Mouse (Mus musculus) heart, postnatal 0 days (tissue): ENCODE measurements around the gene Lin7b. TPM values are rescaled to one million over a fixed set of nuclear protein-coding genes. Genes with fewer than 3 reads are reported as not detected.
A peak's percentile ranks its signal among the peaks of the same experiment; 100 is the strongest.
"Not testable (repeated sequence)": the region's sequence is repeated elsewhere in the genome, so short reads cannot be mapped to it uniquely, and the experiment has no call there.

ENCODE experiments used
- ATAC-seq: fragments of 200-750 bp; cut with Nextera tagmentation; 2 replicates; pipeline ENCODE4 v1.8.0; 2017; ENCODE audit warnings: low read depth, moderate number of reproducible peaks, moderate library complexity; ENCODE audit not compliant: insufficient read depth
- DNase-seq: peaks from one replicate; pipeline ENCODE4 v3.0.0-alpha.2; 2016; ENCODE audit warnings: low spot score
- H3K27ac ChIP-seq: fragments of 300-500 bp; sonication (generic); 2 replicates; pipeline ENCODE4 v1.5.1; 2014; ENCODE audit warnings: low read depth, mild to moderate bottlenecking
- H3K27me3 ChIP-seq: fragments of 300-500 bp; sonication (generic); 2 replicates; pipeline ENCODE4 v1.6.1; 2014; ENCODE audit warnings: low read length, mixed read lengths; ENCODE audit not compliant: control insufficient read depth, insufficient read depth
- H3K36me3 ChIP-seq: fragments of 300-500 bp; sonication (generic); replicated peaks from 2 replicates; pipeline ENCODE4 v1.6.1; 2014; ENCODE audit warnings: low read length, mixed read lengths; ENCODE audit not compliant: control insufficient read depth, insufficient read depth
- H3K4me1 ChIP-seq: fragments of 300-500 bp; sonication (generic); 2 replicates; pipeline ENCODE4 v1.6.1; 2014; ENCODE audit warnings: antibody characterized with exemption; ENCODE audit not compliant: control insufficient read depth, insufficient read depth
- H3K4me2 ChIP-seq: fragments of 300-500 bp; sonication (generic); 2 replicates; pipeline ENCODE4 v1.6.1; 2014; ENCODE audit warnings: low read depth, mild to moderate bottlenecking, low read length, moderate library complexity
- H3K4me3 ChIP-seq: fragments of 300-500 bp; sonication (generic); 2 replicates; pipeline ENCODE4 v1.5.1; 2014; ENCODE audit warnings: low read depth, low read length
- H3K9ac ChIP-seq: fragments of 300-500 bp; sonication (generic); replicated peaks from 2 replicates; pipeline ENCODE4 v1.6.1; 2014; ENCODE audit warnings: low read depth, low read length, mixed read lengths
- H3K9me3 ChIP-seq: fragments of 300-500 bp; sonication (generic); replicated peaks from 2 replicates; pipeline ENCODE4 v1.6.1; 2016; ENCODE audit warnings: low read length; ENCODE audit not compliant: control insufficient read depth
- CTCF ChIP-seq: IDR thresholded peaks from 2 replicates; pipeline ENCODE4 v1.5.1; 2016; ENCODE audit warnings: antibody characterized with exemption, control low read depth, low read depth
- EP300 ChIP-seq: IDR thresholded peaks from 2 replicates; pipeline ENCODE4 v1.6.1; 2016; ENCODE audit warnings: antibody characterized with exemption, low read depth
- WGBS: fragments of 180-500 bp; shearing (Covaris S2); extraction: QIAGEN DNeasy Blood & Tissue Kit; methylation state at CpG from one replicate; pipeline ENCODE4 v1.1.7; 2014; 5-methylcytosine and 5-hydroxymethylcytosine counted together
- polyA plus RNA-seq: library from polyadenylated mRNA; unstranded; fragments of >200 nt; fragmentation: Nextera tagmentation; extraction: Ambion mirVana; gene quantifications from 2 replicates; pipeline ENCODE4 v1.2.1, GENCODE M21; 2015
- total RNA-seq: library from RNA; depleted of rRNA; stranded (reverse); fragments of >200 nt; gene quantifications from 2 replicates; pipeline ENCODE4 v1.2.3, GENCODE M21; 2014; ENCODE audit warnings: low replicate concordance

Gene Lin7b
- total and polyA plus RNA-seq, 2 experiments from 2014 or later, result 0.46 to 2.3 TPM

DNA sequence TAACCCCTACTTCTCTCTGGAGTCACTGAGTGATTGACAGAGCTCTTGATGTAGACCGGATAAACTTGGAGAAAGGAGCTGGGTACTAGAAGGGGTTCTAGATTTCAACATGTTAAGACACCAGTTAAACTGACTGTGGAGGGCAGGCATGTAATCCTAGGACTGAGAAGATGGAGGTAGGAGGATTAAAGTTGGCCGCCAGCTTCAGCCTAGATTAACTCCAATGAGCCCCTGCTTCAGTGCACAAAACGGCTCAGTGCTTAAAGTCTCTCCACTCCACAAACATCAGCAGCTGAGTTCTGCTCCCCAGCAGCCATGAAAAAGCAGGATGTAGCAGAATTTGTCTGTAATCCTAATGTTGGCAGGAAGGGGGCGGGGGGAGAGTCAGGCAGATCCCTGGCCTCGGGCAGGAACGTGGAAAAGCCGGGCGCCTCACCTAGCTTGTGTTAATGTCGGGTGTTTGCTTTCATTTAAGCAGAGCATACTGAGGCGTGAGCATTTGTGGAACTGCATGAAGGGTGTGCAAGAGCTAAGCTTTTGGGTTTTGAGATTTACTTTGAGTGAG lies 31.2 kb upstream of the Lin7b start:
- 70% methylated on average over 10 of the region's 10 CpGs for WGBS
- Histone ChIP-seq H3K4me3 (no peak overlapping the region), H3K27me3 (peaks cover 14% of the 10 kb centered on the region), H3K9me3 (no peaks in the 10 kb centered on the region), H3K27ac (no peak overlapping the region), H3K9ac (no peak overlapping the region), H3K4me2 (no peak overlapping the region), H3K4me1 (0 out of 2 replicates have a peak, but pooled peaks cover 7% of the 10 kb centered on the region), H3K36me3 (no peaks in the 10 kb centered on the region)
- ATAC-seq, result no peak
- TF ChIP-seq EP300 (no peak), CTCF (no peak)
- DNase-seq, result no peak

DNA sequence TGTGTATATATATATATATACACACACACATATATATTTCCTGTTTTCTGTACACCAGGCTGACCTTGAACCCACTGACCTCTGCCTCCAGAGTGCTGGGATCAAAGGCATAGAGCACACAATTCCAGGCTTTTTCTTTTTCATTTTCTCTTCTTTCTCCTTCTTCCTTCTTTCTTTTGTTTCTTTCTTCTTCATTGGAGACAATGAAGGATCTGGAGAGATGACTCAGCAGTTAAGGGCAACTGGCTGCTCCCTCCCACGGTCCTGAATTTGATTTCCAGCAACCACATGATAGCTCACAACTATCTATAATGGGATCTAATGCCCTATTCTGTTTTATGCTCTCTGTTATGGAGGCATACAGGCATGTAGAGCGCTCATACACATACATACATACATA lies 26.4 kb upstream of the Lin7b start:
- H3K4me2 ChIP-seq, result no peak overlapping the region
- WGBS, result 70% methylated on average over 2 of the region's 2 CpGs
- no peak overlapping the region for H3K9ac ChIP-seq
- H3K4me3 ChIP-seq, result no peak overlapping the region
- TF ChIP-seq EP300, result no peak
- TF ChIP-seq CTCF, result no peak
- DNase-seq (no peak), ATAC-seq (no peak)
- peaks cover 5% of the 10 kb centered on the region for H3K36me3 ChIP-seq
- H3K9me3 ChIP-seq, result no peaks in the 10 kb centered on the region
- H3K27ac ChIP-seq, result no peak overlapping the region
- peaks cover 19% of the 10 kb centered on the region for H3K4me1 ChIP-seq
- H3K27me3 ChIP-seq, result no peaks in the 10 kb centered on the region

DNA sequence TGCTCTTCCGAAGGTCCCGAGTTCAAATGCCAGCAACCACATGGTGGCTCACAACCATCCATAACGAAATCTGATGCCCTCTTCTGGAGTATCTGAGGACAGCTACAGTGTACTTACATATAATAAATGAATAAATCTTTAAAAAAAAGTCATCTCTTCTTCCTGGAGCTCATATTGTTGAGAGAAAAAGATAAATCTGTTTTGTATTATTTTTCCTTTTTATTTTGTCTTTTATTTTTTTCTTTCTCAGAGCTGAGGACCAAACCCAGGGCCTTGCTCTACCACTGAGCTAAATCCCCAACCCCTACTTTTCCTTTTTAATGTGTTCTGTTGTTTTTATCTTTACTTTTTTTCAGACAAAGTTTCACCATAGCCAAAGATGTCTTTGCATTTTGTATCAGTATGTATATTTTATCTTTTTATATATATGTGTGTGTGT lies 26.0 kb upstream of the Lin7b start:
- H3K9me3 ChIP-seq, H3K27me3 ChIP-seq, DNase-seq, H3K36me3 ChIP-seq: not testable (repeated sequence)
- WGBS, result 5% methylated on average over 3 of the region's 3 CpGs
- peak overlapping the region; percentile 81 for H3K27ac ChIP-seq
- H3K4me2 ChIP-seq, result peak overlapping the region; percentile 58
- peak; percentile 31; the same call in 1 of the 2 replicates for ATAC-seq
- H3K9ac ChIP-seq, result 0 out of 2 replicates have a peak overlapping the region, but pooled peaks have one; percentile 26
- TF ChIP-seq CTCF, result peak; percentile 14; the same call in 1 of the 2 replicates
- peak overlapping the region; percentile 53 for H3K4me3 ChIP-seq
- peaks cover 19% of the 10 kb centered on the region for H3K4me1 ChIP-seq

DNA sequence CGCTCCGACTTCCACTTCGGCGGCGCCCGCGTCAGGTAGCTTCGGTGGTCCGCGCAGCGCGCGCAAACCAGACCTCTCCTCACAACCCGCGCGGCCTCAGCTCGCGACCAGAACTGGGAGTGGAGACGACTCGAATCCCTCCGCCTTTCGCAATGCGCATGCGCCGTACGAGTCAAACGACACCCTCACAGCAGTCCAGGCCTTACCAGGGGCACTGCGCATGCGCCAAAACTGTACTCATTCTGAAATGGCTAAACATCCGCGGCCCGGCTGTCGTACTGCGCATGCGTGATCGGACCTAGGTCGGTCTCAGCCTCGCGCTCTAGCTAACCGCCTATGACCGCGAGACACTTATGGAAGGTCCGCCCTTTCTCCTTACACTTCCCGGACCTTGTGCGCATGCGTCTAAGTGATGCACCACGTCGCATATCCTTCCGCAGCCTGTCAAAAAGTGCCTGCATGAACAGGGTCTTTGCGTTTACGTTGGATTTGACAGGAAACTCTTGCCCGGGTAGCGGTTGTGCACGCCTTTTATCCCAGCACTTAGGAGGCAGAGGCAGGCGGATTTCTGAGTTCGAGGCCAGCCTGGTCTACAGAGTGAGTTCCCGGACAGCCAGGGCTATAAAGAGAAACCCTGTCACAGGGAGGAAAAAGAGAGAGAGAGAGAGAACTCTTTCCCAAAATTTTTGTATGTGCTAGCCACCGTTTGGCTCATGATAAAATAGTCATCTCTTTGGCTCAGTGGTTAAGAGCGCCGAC lies 25.4 kb upstream of the Lin7b start, which contains the start of gene Snrnp70:
TSS of gene Snrnp70 (minus strand) at position 165 of the 759 bp plus-strand sequence.
- H3K36me3 ChIP-seq, result peaks cover 13% of the 10 kb centered on the region
- DNase-seq, result peak; percentile 100
- peak within 1 kb of the TSS; percentile 79 for H3K9ac ChIP-seq
- WGBS, result under 1% methylated on average over 60 of the region's 60 CpGs
- peak within 1 kb of the TSS; percentile 95 for H3K27ac ChIP-seq
- TF ChIP-seq EP300 (no peak), CTCF (no peak)
- no peaks in the 10 kb centered on the region for H3K9me3 ChIP-seq
- H3K4me3 ChIP-seq, result peak within 1 kb of the TSS; percentile 66
- H3K4me2 ChIP-seq, result peak within 1 kb of the TSS; percentile 95
- H3K27me3 ChIP-seq, result no peaks in the 10 kb centered on the region
- H3K4me1 ChIP-seq, result peaks cover 19% of the 10 kb centered on the region
- ATAC-seq, result peak; percentile 97

- no peak for TF ChIP-seq EP300
- no peak for TF ChIP-seq CTCF
- under 1% methylated on average over 20 of the region's 20 CpGs for WGBS
- H3K36me3 ChIP-seq, result peaks cover 19% of the 10 kb centered on the region
- H3K9me3 ChIP-seq, result no peaks in the 10 kb centered on the region
- peak overlapping the region; percentile 79 for H3K9ac ChIP-seq
- peak overlapping the region; percentile 95 for H3K27ac ChIP-seq
- DNase-seq, result peak; percentile 75
- H3K4me3 ChIP-seq, result peak overlapping the region; percentile 66
- H3K27me3 ChIP-seq, result no peaks in the 10 kb centered on the region
- peak; percentile 63 for ATAC-seq
- H3K4me2 ChIP-seq, result peak overlapping the region; percentile 95
- peaks cover 19% of the 10 kb centered on the region for H3K4me1 ChIP-seq
Observed at GRCm38 (mm10) chr7:45395129-45395541, 24.8 kb upstream of the Lin7b start.
